Mouse (Mus musculus) midbrain, postnatal 0 days (tissue): ENCODE results near the gene Eefsec. TPM values are rescaled to one million over a fixed set of nuclear protein-coding genes. Genes with fewer than 3 reads are reported as not detected.
A peak's percentile ranks its signal among the peaks of the same experiment; 100 is the strongest.

Experiments used
- ATAC-seq: fragments of 200-750 bp; cut with Nextera tagmentation; 2 replicates; pipeline ENCODE4 v1.8.0; 2017; ENCODE audit warnings: moderate number of reproducible peaks, mild to moderate bottlenecking, moderate TSS enrichment, moderate library complexity; ENCODE audit not compliant: low FRiP score
- DNase-seq: peaks from one replicate; pipeline ENCODE4 v3.0.0-alpha.2; 2015; ENCODE audit warnings: low spot score
- H3K27ac ChIP-seq: fragments of 300-500 bp; sonication (generic); 2 replicates; pipeline ENCODE4 v1.5.1; 2014; ENCODE audit warnings: low read depth, mild to moderate bottlenecking, low read length, mixed read lengths
- H3K27me3 ChIP-seq: fragments of 300-500 bp; sonication (generic); 2 replicates; pipeline ENCODE4 v1.6.1; 2014; ENCODE audit warnings: low read length, control low read depth, mixed read lengths; ENCODE audit not compliant: insufficient read depth
- H3K36me3 ChIP-seq: fragments of 300-500 bp; sonication (generic); 2 replicates; pipeline ENCODE4 v1.6.1; 2014; ENCODE audit warnings: low read length, control low read depth, mixed read lengths; ENCODE audit not compliant: insufficient read depth
- H3K4me1 ChIP-seq: fragments of 300-500 bp; sonication (generic); 2 replicates; pipeline ENCODE4 v1.6.1; 2014; ENCODE audit warnings: mild to moderate bottlenecking, control low read depth, antibody characterized with exemption, low read length, mixed read lengths; ENCODE audit not compliant: insufficient read depth
- H3K4me2 ChIP-seq: fragments of 300-500 bp; sonication (generic); 2 replicates; pipeline ENCODE4 v1.6.1; 2014; ENCODE audit warnings: low read depth, mild to moderate bottlenecking, low read length, mixed read lengths; ENCODE audit not compliant: poor library complexity, severe bottlenecking
- H3K4me3 ChIP-seq: fragments of 300-500 bp; sonication (generic); 2 replicates; pipeline ENCODE4 v1.5.1; 2014; ENCODE audit warnings: low read depth, mild to moderate bottlenecking, low read length, moderate library complexity
- H3K9ac ChIP-seq: fragments of 300-500 bp; sonication (generic); replicated peaks from 2 replicates; pipeline ENCODE4 v1.6.1; 2014; ENCODE audit warnings: mild to moderate bottlenecking, low read length, moderate library complexity, mixed read lengths; ENCODE audit not compliant: poor library complexity, severe bottlenecking
- H3K9me3 ChIP-seq: fragments of 300-500 bp; sonication (generic); 2 replicates; pipeline ENCODE4 v1.6.1; 2016; ENCODE audit warnings: low read length, control low read depth
- CTCF ChIP-seq: IDR thresholded peaks from 2 replicates; pipeline ENCODE4 v1.5.1; 2016; ENCODE audit warnings: antibody characterized with exemption, mild to moderate bottlenecking
- WGBS: fragments of 180-500 bp; shearing (Covaris S2); extraction: QIAGEN DNeasy Blood & Tissue Kit; methylation state at CpG from one replicate; pipeline ENCODE4 v1.1.7; 2014; 5-methylcytosine and 5-hydroxymethylcytosine counted together
- polyA plus RNA-seq: library from polyadenylated mRNA; unstranded; fragments of >200 nt; fragmentation: Nextera tagmentation; extraction: Ambion mirVana; gene quantifications from 2 replicates; pipeline ENCODE4 v1.2.1, GENCODE M21; 2015
- total RNA-seq: library from RNA; depleted of rRNA; stranded (reverse); fragments of >200 nt; gene quantifications from 2 replicates; pipeline ENCODE4 v1.2.3, GENCODE M21; 2014; rRNA removed

Eefsec gene
- total RNA-seq (23.7 and 26.8 TPM in 2 replicates), polyA plus RNA-seq (24.4 and 27.8 TPM in 2 replicates)

- Histone ChIP-seq H3K36me3 (no peaks in the 10 kb centered on the region), H3K9me3 (no peaks in the 10 kb centered on the region), H3K4me2 (peak within 1 kb of the TSS; percentile 85), H3K4me1 (no peaks in the 10 kb centered on the region), H3K27ac (peak within 1 kb of the TSS; percentile 21; the same call in 1 of the 2 replicates), H3K9ac (peak within 1 kb of the TSS; percentile 75), H3K27me3 (no peaks in the 10 kb centered on the region), H3K4me3 (peak within 1 kb of the TSS; percentile 74)
- TF ChIP-seq CTCF = no peak
- ATAC-seq = peak; percentile 93
- peak; percentile 87 for DNase-seq
- WGBS = 2% methylated on average over 72 of the region's 72 CpGs
These were observed at the start of gene Eefsec for GRCm38 (mm10) chr6:88446063-88447002. Gene Eefsec, minus strand, starts transcription at chr6:88446539.

GRCm38 (mm10) chr6:88493712-88494111 lies 47.4 kb upstream of the Eefsec start:
- no peaks in the 10 kb centered on the region for H3K4me1 ChIP-seq
- no peak overlapping the region for H3K4me3 ChIP-seq
- H3K27me3 ChIP-seq = no peaks in the 10 kb centered on the region
- WGBS = 85% methylated on average over 6 of the region's 6 CpGs
- peaks cover 28% of the 10 kb centered on the region for H3K36me3 ChIP-seq
- H3K27ac ChIP-seq = no peak overlapping the region
- DNase-seq (peak; percentile 36), ATAC-seq (no peak)
- H3K4me2 ChIP-seq = no peak overlapping the region
- H3K9me3 ChIP-seq = no peaks in the 10 kb centered on the region
- no peak for TF ChIP-seq CTCF
- no peak overlapping the region for H3K9ac ChIP-seq

GRCm38 (mm10) chr6:88490629-88491354 lies 44.5 kb upstream of the Eefsec start:
- no peak overlapping the region for H3K4me2 ChIP-seq
- no peak overlapping the region for H3K27ac ChIP-seq
- no peak for TF ChIP-seq CTCF
- H3K4me1 ChIP-seq = no peaks in the 10 kb centered on the region
- H3K4me3 ChIP-seq = no peak overlapping the region
- ATAC-seq (peak; percentile 63; the same call in 1 of the 2 replicates), DNase-seq (peak; percentile 83)
- no peaks in the 10 kb centered on the region for H3K27me3 ChIP-seq
- 86% methylated on average over 12 of the region's 12 CpGs for WGBS
- H3K36me3 ChIP-seq = peaks cover 35% of the 10 kb centered on the region
- no peak overlapping the region for H3K9ac ChIP-seq
- H3K9me3 ChIP-seq = no peaks in the 10 kb centered on the region

GRCm38 (mm10) chr6:88489834-88490233 lies 43.5 kb upstream of the Eefsec start:
- ATAC-seq = no peak
- TF ChIP-seq CTCF = no peak
- no peak overlapping the region for H3K4me3 ChIP-seq
- H3K9ac ChIP-seq = no peak overlapping the region; the same call in 1 of the 2 replicates
- no peaks in the 10 kb centered on the region for H3K9me3 ChIP-seq
- 85% methylated on average over 6 of the region's 6 CpGs for WGBS
- no peaks in the 10 kb centered on the region for H3K27me3 ChIP-seq
- H3K4me1 ChIP-seq = no peaks in the 10 kb centered on the region
- no peak overlapping the region for H3K27ac ChIP-seq
- no peak for DNase-seq
- H3K36me3 ChIP-seq = peaks cover 43% of the 10 kb centered on the region
- H3K4me2 ChIP-seq = no peak overlapping the region

- H3K9me3 ChIP-seq = no peaks in the 10 kb centered on the region
- no peak overlapping the region for H3K9ac ChIP-seq
- no peak overlapping the region for H3K27ac ChIP-seq
- no peak overlapping the region for H3K4me3 ChIP-seq
- DNase-seq (no peak), ATAC-seq (no peak)
- TF ChIP-seq CTCF = no peak
- 93% methylated on average over 7 of the region's 7 CpGs for WGBS
- H3K4me2 ChIP-seq = no peak overlapping the region
- H3K27me3 ChIP-seq = no peaks in the 10 kb centered on the region
- no peaks in the 10 kb centered on the region for H3K4me1 ChIP-seq
- peaks cover 50% of the 10 kb centered on the region for H3K36me3 ChIP-seq
These were observed 42.7 kb upstream of the Eefsec start for GRCm38 (mm10) chr6:88489026-88489425.
